Mouse (Mus musculus): Measurements from ENCODE around the gene Tmem203. TPM values are rescaled to one million over a fixed set of nuclear protein-coding genes. Genes with fewer than 3 reads are reported as not detected.

The Tmem203 gene
- total RNA-seq, 2 experiments from 2014 or later, result 6.1 to 6.7 TPM

GRCm38 (mm10) chr2:25262291-25262767, 7.1 kb downstream of the Tmem203 start, which contains the start of gene Tprn:
TSS of gene Tprn (plus strand) at chr2:25262618.
- ATAC-seq (replicated peaks; ENCODE audit: poor library complexity, severe bottlenecking), result peak; percentile 89

- peak; percentile 20 for ATAC-seq (replicated peaks; ENCODE audit: poor library complexity, severe bottlenecking)
Measured at GRCm38 (mm10) chr2:25262795-25263622, 7.8 kb downstream of the Tmem203 start.

- ATAC-seq (replicated peaks; ENCODE audit: poor library complexity, severe bottlenecking), result no peak
Measured at GRCm38 (mm10) chr2:25263623-25264285, 8.5 kb downstream of the Tmem203 start.

GRCm38 (mm10) chr2:25264286-25264660, 9.0 kb downstream of the Tmem203 start:
- ATAC-seq (replicated peaks; ENCODE audit: poor library complexity, severe bottlenecking), result no peak

GRCm38 (mm10) chr2:25264851-25265250, 9.6 kb downstream of the Tmem203 start:
- no peak for ATAC-seq (replicated peaks; ENCODE audit: poor library complexity, severe bottlenecking)

GRCm38 (mm10) chr2:25265897-25266656, 10.8 kb downstream of the Tmem203 start:
- ATAC-seq (replicated peaks; ENCODE audit: poor library complexity, severe bottlenecking), result peak; percentile 55

GRCm38 (mm10) chr2:25266720-25267119, 11.5 kb downstream of the Tmem203 start:
- ATAC-seq (replicated peaks; ENCODE audit: poor library complexity, severe bottlenecking), result no peak

- ATAC-seq (replicated peaks; ENCODE audit: poor library complexity, severe bottlenecking), result no peak
Measured at GRCm38 (mm10) chr2:25267241-25267640, 12.0 kb downstream of the Tmem203 start.

- ATAC-seq (replicated peaks; ENCODE audit: poor library complexity, severe bottlenecking), result no peak
Measured at GRCm38 (mm10) chr2:25267746-25268309, 12.6 kb downstream of the Tmem203 start.

- peak; percentile 95 for ATAC-seq (replicated peaks; ENCODE audit: poor library complexity, severe bottlenecking)
Measured at GRCm38 (mm10) chr2:25271827-25272511, 16.7 kb downstream of the Tmem203 start, which contains the start of the genes Ssna1 and Anapc2. TSS of gene Ssna1 (minus strand) at chr2:25272438. TSS of gene Anapc2 (plus strand) at chr2:25272478.

GRCm38 (mm10) chr2:25272515-25272914, 17.3 kb downstream of the Tmem203 start:
- 0 out of 2 replicates have a peak, but pooled peaks have one; percentile 2 for ATAC-seq (replicated peaks; ENCODE audit: poor library complexity, severe bottlenecking)

- no peak for ATAC-seq (replicated peaks; ENCODE audit: poor library complexity, severe bottlenecking)
Measured at GRCm38 (mm10) chr2:25273010-25273409, 17.8 kb downstream of the Tmem203 start.

- ATAC-seq (replicated peaks; ENCODE audit: poor library complexity, severe bottlenecking), result peak; percentile 93
Measured at GRCm38 (mm10) chr2:25278928-25279882, 24.0 kb downstream of the Tmem203 start.

GRCm38 (mm10) chr2:25285551-25285950, 30.3 kb downstream of the Tmem203 start:
- ATAC-seq (replicated peaks; ENCODE audit: poor library complexity, severe bottlenecking), result no peak

- ATAC-seq (replicated peaks; ENCODE audit: poor library complexity, severe bottlenecking), result no peak
Measured at GRCm38 (mm10) chr2:25286314-25286713, 31.1 kb downstream of the Tmem203 start.

- no peak for ATAC-seq (replicated peaks; ENCODE audit: poor library complexity, severe bottlenecking)
Measured at GRCm38 (mm10) chr2:25286837-25287636, 31.8 kb downstream of the Tmem203 start.

- ATAC-seq (replicated peaks; ENCODE audit: poor library complexity, severe bottlenecking), result no peak
Measured at GRCm38 (mm10) chr2:25287927-25288649, 32.8 kb downstream of the Tmem203 start, which contains the start of gene Tmem210. TSS of gene Tmem210 (plus strand) at chr2:25288145.

All from granulocyte monocyte progenitor cell, adult 5-6 weeks (primary cell).